Mouse (Mus musculus) C2C12 (cell line): ENCODE data around the gene Phb.

Experiments
- CEBPB ChIP-seq: IDR thresholded peaks from one replicate; pipeline ENCODE4 v1.6.1; 2011; ENCODE audit warnings: low read depth, mild to moderate bottlenecking, control low read depth, moderate library complexity
- CTCF ChIP-seq: IDR thresholded peaks from one replicate; pipeline ENCODE4 v1.5.1; 2011; ENCODE audit not compliant: control insufficient read depth, insufficient read depth, insufficient read length
- MYOD1 ChIP-seq: IDR thresholded peaks from one replicate; pipeline ENCODE4 v1.6.1; 2011; ENCODE audit warnings: low read depth; ENCODE audit not compliant: control insufficient read depth, insufficient read length
- MYOG ChIP-seq: IDR thresholded peaks from one replicate; pipeline ENCODE4 v1.6.1; 2011; ENCODE audit not compliant: control insufficient read depth, insufficient read length; ENCODE audit errors: extremely low read depth
- USF1 ChIP-seq: IDR thresholded peaks from one replicate; pipeline ENCODE4 v1.6.1; 2011; ENCODE audit warnings: low read depth, mild to moderate bottlenecking, control low read depth, moderate library complexity

DNA sequence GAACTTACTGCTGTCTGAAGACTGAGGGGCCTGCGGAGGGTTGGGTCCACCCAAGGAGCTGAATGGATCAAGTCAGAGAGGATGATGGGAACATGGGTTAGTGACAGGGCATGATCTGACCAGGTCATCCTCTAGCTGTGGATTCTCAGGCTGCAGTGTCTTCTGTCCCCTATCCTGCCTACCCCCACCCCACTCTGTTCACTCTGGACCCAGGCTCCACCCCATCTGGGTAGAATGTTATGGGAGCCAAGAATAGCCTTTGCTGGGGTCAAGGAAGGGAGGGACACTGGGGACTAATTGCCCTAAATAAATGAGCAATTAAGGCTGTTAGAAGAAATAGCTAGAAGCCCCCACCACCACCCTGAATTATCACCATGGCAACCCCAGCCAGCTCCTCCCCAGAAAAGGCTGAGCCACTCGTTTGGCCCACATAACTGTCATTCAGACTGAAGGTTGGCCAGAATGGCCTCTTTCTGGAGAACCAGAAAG, 33.2 kb upstream of the Phb start:
- TF ChIP-seq USF1 (no peak), CTCF (no peak), MYOD1 (no peak), MYOG (no peak), CEBPB (no peak)
